Mouse (Mus musculus) olfactory bulb, adult 2 months (tissue): ENCODE data around the gene Klrb1.

Experiments
- CTCF ChIP-seq: fragments of 200-500 bp; IDR thresholded peaks from 2 replicates; pipeline ENCODE4 v1.5.1; 2012; ENCODE audit warnings: low read depth, mild to moderate bottlenecking, low read length, moderate library complexity; ENCODE audit not compliant: insufficient read depth
- POLR2A ChIP-seq: fragments of 200-500 bp; IDR thresholded peaks from 2 replicates; pipeline ENCODE4 v1.6.1; 2012; ENCODE audit warnings: mild to moderate bottlenecking, low read depth, low read length, moderate library complexity; ENCODE audit not compliant: insufficient read depth

GRCm38 (mm10) chr6:128662206-128662605 is 60.7 kb downstream of the Klrb1 start, which contains the start of gene Clec2h:
- TF ChIP-seq CTCF (no peak), POLR2A (no peak)
